8 mouse cellular contexts compared by ENCODE assay signal in genomic region chr16:76373671-76374091, GRCm38 (mm10). TPM values are rescaled to one million over a fixed set of nuclear protein-coding genes. Genes with fewer than 3 reads are reported as not detected.
DNase-seq lines count a peak whose midpoint lies in the region; ATAC-seq lines count a peak whose summit lies in the region.

Nrip1 (minus strand) TSS chr16:76373827.

- peak within 1 kb of the TSS; percentile 95 for H3K4me3 ChIP-seq in heart, embryonic 11.5 days (ENCODE audit: low read depth, low read length)
- peak within 1 kb of the TSS; percentile 90 for H3K4me3 ChIP-seq in kidney, embryonic 16.5 days (ENCODE audit: low read length)
- H3K4me3 ChIP-seq in midbrain, embryonic 16.5 days (ENCODE audit: low read depth, low read length) = peak within 1 kb of the TSS; percentile 73

- whole genome bisulfite sequencing in heart, embryonic 11.5 days (ENCODE audit: insufficient replicate concordance) = 1% methylated on average over 9 of the region's 9 CpGs
- under 1% methylated on average over 9 of the region's 9 CpGs for WGBS in kidney, embryonic 16.5 days
- 0% methylated on average over 9 of the region's 9 CpGs for WGBS in midbrain, embryonic 16.5 days

- H3K27me3 ChIP-seq in heart, embryonic 11.5 days (ENCODE audit: control insufficient read depth, insufficient read depth, low read length) = no peaks in the 10 kb centered on the region
- no peaks in the 10 kb centered on the region for H3K27me3 ChIP-seq in kidney, embryonic 16.5 days (ENCODE audit: insufficient read depth, low read length)
- no peaks in the 10 kb centered on the region for H3K27me3 ChIP-seq in midbrain, embryonic 16.5 days (ENCODE audit: control insufficient read depth, insufficient read depth, low read depth, low read length)

- peak within 1 kb of the TSS; percentile 65 for H3K4me2 ChIP-seq in heart, embryonic 11.5 days
- H3K4me2 ChIP-seq in kidney, embryonic 16.5 days (replicated peaks; ENCODE audit: low read depth, low read length) = peak within 1 kb of the TSS; percentile 78
- H3K4me2 ChIP-seq in midbrain, embryonic 16.5 days (ENCODE audit: low read length) = peak within 1 kb of the TSS; percentile 71

- peak; percentile 47 to 69 for DNase-seq in CD8-positive naive resting alpha-beta T cell, adult 2 months (ENCODE audit: low read depth in 2 of 2, low spot score in 2 of 2)
- DNase-seq in adrenal gland, postnatal 25 days = peak; percentile 61
- DNase-seq in liver = peak; percentile 51
- peak; percentile 60 for DNase-seq in testis, postnatal 10 days (ENCODE audit: low spot score)

- H3K9me3 ChIP-seq in heart, embryonic 11.5 days (replicated peaks; ENCODE audit: control insufficient read depth, low read length) = no peaks in the 10 kb centered on the region
- no peaks in the 10 kb centered on the region for H3K9me3 ChIP-seq in kidney, embryonic 16.5 days (ENCODE audit: low read length)
- no peaks in the 10 kb centered on the region for H3K9me3 ChIP-seq in midbrain, embryonic 16.5 days (replicated peaks; ENCODE audit: control insufficient read depth, low read length, poor library complexity, severe bottlenecking)

- ATAC-seq in erythroblast, adult 5-6 weeks (replicated peaks; ENCODE audit: low FRiP score, poor library complexity, severe bottlenecking) = no peak
- peak; percentile 8 for ATAC-seq in heart, embryonic 11.5 days (replicated peaks; ENCODE audit: insufficient number of reproducible peaks, low FRiP score, low TSS enrichment)
- peak; percentile 53 for ATAC-seq in kidney, embryonic 16.5 days (ENCODE audit: low FRiP score, low TSS enrichment)
- ATAC-seq in midbrain, embryonic 16.5 days = peak; percentile 34

- peak within 1 kb of the TSS; percentile 99 for H3K27ac ChIP-seq in heart, embryonic 11.5 days (ENCODE audit: low read depth, low read length)
- H3K27ac ChIP-seq in kidney, embryonic 16.5 days (ENCODE audit: low read length) = peak within 1 kb of the TSS; percentile 97
- peak within 1 kb of the TSS; percentile 95 for H3K27ac ChIP-seq in midbrain, embryonic 16.5 days (ENCODE audit: low read length)

- H3K4me1 ChIP-seq in heart, embryonic 11.5 days (ENCODE audit: control insufficient read depth, insufficient read depth, low read length) = peaks cover 8% of the 10 kb centered on the region; the same call in 1 of the 2 replicates
- H3K4me1 ChIP-seq in kidney, embryonic 16.5 days (ENCODE audit: insufficient read depth, low read length) = peaks cover 32% of the 10 kb centered on the region
- H3K4me1 ChIP-seq in midbrain, embryonic 16.5 days (ENCODE audit: control insufficient read depth, insufficient read depth, low read length) = peaks cover 24% of the 10 kb centered on the region

- peak within 1 kb of the TSS; percentile 97 for H3K9ac ChIP-seq in heart, embryonic 11.5 days (ENCODE audit: low read depth, low read length)
- peak within 1 kb of the TSS; percentile 99 for H3K9ac ChIP-seq in kidney, embryonic 16.5 days (replicated peaks; ENCODE audit: low read length)
- H3K9ac ChIP-seq in midbrain, embryonic 16.5 days (ENCODE audit: low read depth, low read length) = peak within 1 kb of the TSS; percentile 82

- no peaks in the 10 kb centered on the region for H3K36me3 ChIP-seq in heart, embryonic 11.5 days (ENCODE audit: control insufficient read depth, insufficient read depth, low read length)
- H3K36me3 ChIP-seq in kidney, embryonic 16.5 days (ENCODE audit: insufficient read depth, low read length) = no peaks in the 10 kb centered on the region
- no peaks in the 10 kb centered on the region for H3K36me3 ChIP-seq in midbrain, embryonic 16.5 days (ENCODE audit: control insufficient read depth, insufficient read depth, low read length)

RNA-seq across cellular contexts. Expression of gene Nrip1, which starts in this region (rescaled TPM):
- total RNA-seq in adrenal gland, postnatal 25 days (2021) = 77.2 and 97.1 TPM in 2 replicates
- total RNA-seq in erythroblast, adult 5-6 weeks (2015; ENCODE audit: low replicate concordance) = 66.7 and 71.5 TPM in 2 replicates
- total RNA-seq in erythroblast, adult 5-6 weeks (2017; ENCODE audit: low replicate concordance) = 68.1 and 82.0 TPM in 2 replicates
- polyA plus RNA-seq in heart, embryonic 11.5 days (2014; fragmentation: Nextera tagmentation; extraction: Ambion mirVana) = 23.6 and 26.5 TPM in 2 replicates
- 49.3 and 57.6 TPM in 2 replicates for polyA plus RNA-seq in kidney, embryonic 16.5 days (2015; fragmentation: Nextera tagmentation; extraction: Ambion mirVana)
- polyA plus RNA-seq in midbrain, embryonic 16.5 days (2015; fragmentation: Nextera tagmentation; extraction: Ambion mirVana) = 30.0 and 31.4 TPM in 2 replicates
